In genomic region chr7:129778842-129779421, GRCm38 (mm10) we compare ENCODE assay signal across 8 mouse cellular contexts.
DNase-seq lines count a peak whose midpoint lies in the region; ATAC-seq lines count a peak whose summit lies in the region.

No protein-coding gene starts in this region.

- ATAC-seq in granulocyte monocyte progenitor cell, adult 5-6 weeks (replicated peaks; ENCODE audit: poor library complexity, severe bottlenecking) = no peak

- intact Hi-C loops in left cerebral cortex, postnatal 14 days (cut with DNase I) = no loop called here

- peak; percentile 28 for DNase-seq in cerebellum, adult 11-12 months
- DNase-seq in cerebellum, adult 11 months = no peak
- DNase-seq in frontal cortex, postnatal 14 days (ENCODE audit: low spot score in 2 of 2) = peak; percentile 28 to 58
- peak; percentile 44 to 82 for DNase-seq in left cerebral cortex, postnatal 14 days (ENCODE audit: low spot score in 2 of 2)
- DNase-seq in right cerebral cortex, postnatal 10 days (ENCODE audit: low spot score in 2 of 2) = peak; percentile 72 to 87
- no peak for DNase-seq in thymus, postnatal 0 days (ENCODE audit: low spot score)
- DNase-seq in kidney, adult 9 months = no peak

Comparison
In these comparisons a context has a peak if more than half of its experiments do, and no peak if none do; other contexts are left out.
1. DNase-seq: peak in cerebellum, adult 11-12 months (single experiment), frontal cortex, postnatal 14 days (2 of 2), left cerebral cortex, postnatal 14 days (2 of 2) and right cerebral cortex, postnatal 10 days (2 of 2); none in cerebellum, adult 11 months (single experiment), thymus, postnatal 0 days (single experiment) and kidney, adult 9 months (single experiment).